30 mouse cellular contexts compared by ENCODE assay signal in genomic region chr10:91514163-91515020, GRCm38 (mm10).
DNase-seq lines count a peak whose midpoint lies in the region; ATAC-seq lines count a peak whose summit lies in the region.
"Had no signal": no experiment of that assay in that cellular context is flagged by ENCODE, and none has a peak within 500 bp of the region (broad histone marks: within the 10 kb centered on the region; RNA-seq: fewer than 3 reads in every experiment).

No protein-coding gene starts in this region.

- H3K9ac ChIP-seq in forebrain, embryonic 14.5 days (ENCODE audit: low read length): no peak overlapping the region
- H3K9ac ChIP-seq: embryonic facial prominence, embryonic 12.5 days; heart, embryonic 12.5 days; hindbrain, embryonic 15.5 days; kidney, embryonic 15.5 days; liver, embryonic 14.5 days; lung, embryonic 14.5 days had no signal

- WGBS in forebrain, embryonic 14.5 days: 41% methylated on average over 9 of the region's 9 CpGs
- 83% methylated on average over 9 of the region's 9 CpGs for WGBS in heart, embryonic 10.5 days

- H3K9me3 ChIP-seq in forebrain, embryonic 14.5 days (replicated peaks; ENCODE audit: control insufficient read depth, low read length): no peaks in the 10 kb centered on the region
- H3K9me3 ChIP-seq in heart, embryonic 10.5 days: no peaks in the 10 kb centered on the region
- H3K9me3 ChIP-seq: embryonic facial prominence, embryonic 12.5 days; hindbrain, embryonic 15.5 days; kidney, embryonic 15.5 days had no signal

- no peak overlapping the region for H3K4me3 ChIP-seq in forebrain, embryonic 14.5 days (ENCODE audit: low read depth, low read length)
- H3K4me3 ChIP-seq in heart, embryonic 10.5 days: no peak overlapping the region
- H3K4me3 ChIP-seq: embryonic facial prominence, embryonic 12.5 days; gastrocnemius, adult 2 months; heart, embryonic 12.5 days; hindbrain, embryonic 15.5 days; kidney, embryonic 15.5 days; layer of hippocampus, adult 2 months; left cerebral cortex, adult 2 months had no signal

- ATAC-seq in frontal cortex, adult (ENCODE audit: low TSS enrichment): peak; percentile 62
- ATAC-seq in forebrain, embryonic 14.5 days: peak; percentile 84

- no peaks in the 10 kb centered on the region for H3K27me3 ChIP-seq in forebrain, embryonic 14.5 days (replicated peaks; ENCODE audit: control insufficient read depth, insufficient read depth, low read length)
- no peaks in the 10 kb centered on the region for H3K27me3 ChIP-seq in heart, embryonic 10.5 days (ENCODE audit: insufficient read depth, poor library complexity, severe bottlenecking)
- H3K27me3 ChIP-seq: embryonic facial prominence, embryonic 12.5 days; heart, embryonic 12.5 days; hindbrain, embryonic 15.5 days; kidney, embryonic 15.5 days had no signal

- no peaks in the 10 kb centered on the region for H3K36me3 ChIP-seq in forebrain, embryonic 14.5 days (ENCODE audit: control insufficient read depth, insufficient read depth, low read length)
- no peaks in the 10 kb centered on the region for H3K36me3 ChIP-seq in heart, embryonic 10.5 days
- H3K36me3 ChIP-seq: embryonic facial prominence, embryonic 12.5 days; heart, embryonic 12.5 days; hindbrain, embryonic 15.5 days; kidney, embryonic 15.5 days had no signal

- H3K27ac ChIP-seq in forebrain, embryonic 14.5 days (ENCODE audit: low read depth, low read length): no peak overlapping the region
- H3K27ac ChIP-seq in heart, embryonic 10.5 days: no peak overlapping the region
- H3K27ac ChIP-seq: embryonic facial prominence, embryonic 12.5 days; gastrocnemius, adult 2 months; hindbrain, embryonic 15.5 days; kidney, embryonic 15.5 days; layer of hippocampus, adult 2 months; left cerebral cortex, adult 2 months; liver, embryonic 14.5 days had no signal

- H3K4me1 ChIP-seq in forebrain, embryonic 14.5 days (ENCODE audit: control insufficient read depth, insufficient read depth, low read length): no peaks in the 10 kb centered on the region
- no peaks in the 10 kb centered on the region for H3K4me1 ChIP-seq in heart, embryonic 10.5 days
- H3K4me1 ChIP-seq: embryonic facial prominence, embryonic 12.5 days; heart, embryonic 12.5 days; hindbrain, embryonic 15.5 days; kidney, embryonic 15.5 days had no signal

- no peak for DNase-seq in frontal cortex, postnatal 25 days (ENCODE audit: low spot score in 2 of 2)
- DNase-seq in right cerebral cortex, adult 18-20 months: peak; percentile 12
- DNase-seq in right cerebral cortex, postnatal 14 days: no peak
- peak; percentile 88 for DNase-seq in forebrain, embryonic 14.5 days (ENCODE audit: low spot score)
- no peak for DNase-seq in lung, adult 18-20 months
- DNase-seq in heart, embryonic 10.5 days (ENCODE audit: low spot score): no peak
- DNase-seq: adrenal gland, adult 2 months; cerebellum, adult 11 months; cerebellum, adult 9-11 months; embryo, embryonic 11 days; gastrocnemius, adult 2 months; gastrocnemius, postnatal 36 days; heart, adult 18-20 months; kidney, adult 18-20 months; kidney, postnatal 36 days; left cerebral cortex, postnatal 4 days; liver; lung, embryonic 14.5 days; lung, postnatal 14 days; midbrain, embryonic 14.5 days; right cerebral cortex, postnatal 25 days; thymus, postnatal 14 days had no signal

- no peak overlapping the region for H3K4me2 ChIP-seq in forebrain, embryonic 14.5 days (ENCODE audit: low read length)
- H3K4me2 ChIP-seq: embryonic facial prominence, embryonic 12.5 days; heart, embryonic 12.5 days; hindbrain, embryonic 15.5 days; kidney, embryonic 15.5 days; lung, embryonic 14.5 days had no signal

Comparison
In these comparisons a context has a peak if more than half of its experiments do, and no peak if none do; other contexts are left out.
1. DNase-seq: peak in right cerebral cortex, adult 18-20 months (single experiment) and forebrain, embryonic 14.5 days (single experiment); none in frontal cortex, postnatal 25 days (0 of 2), right cerebral cortex, postnatal 14 days (single experiment), lung, adult 18-20 months (0 of 2) and heart, embryonic 10.5 days (single experiment).